Mouse (Mus musculus): ENCODE measurements around the gene Galnt16.

The Galnt16 gene

DNA sequence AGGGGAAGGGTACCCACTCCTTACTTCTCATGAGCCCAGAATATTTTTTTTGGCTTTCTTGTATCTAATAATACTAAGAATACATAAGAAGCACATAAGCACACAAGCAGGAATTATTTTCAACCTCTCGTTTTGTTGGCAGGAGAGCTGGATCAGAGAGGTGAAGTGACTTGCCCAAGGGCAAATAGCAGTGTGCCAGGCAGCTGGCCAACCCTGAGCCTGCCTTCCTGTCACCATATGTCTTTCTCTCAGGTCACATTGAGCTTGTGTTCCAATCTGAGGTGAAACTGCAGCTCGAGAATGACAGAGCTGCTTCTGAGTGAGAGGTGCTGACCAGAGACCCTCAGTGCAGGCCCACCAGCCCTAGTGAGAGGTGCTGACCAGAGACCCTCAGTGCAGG is 15.8 kb downstream of the Galnt16 start:
- DNase-seq = no peak

DNA sequence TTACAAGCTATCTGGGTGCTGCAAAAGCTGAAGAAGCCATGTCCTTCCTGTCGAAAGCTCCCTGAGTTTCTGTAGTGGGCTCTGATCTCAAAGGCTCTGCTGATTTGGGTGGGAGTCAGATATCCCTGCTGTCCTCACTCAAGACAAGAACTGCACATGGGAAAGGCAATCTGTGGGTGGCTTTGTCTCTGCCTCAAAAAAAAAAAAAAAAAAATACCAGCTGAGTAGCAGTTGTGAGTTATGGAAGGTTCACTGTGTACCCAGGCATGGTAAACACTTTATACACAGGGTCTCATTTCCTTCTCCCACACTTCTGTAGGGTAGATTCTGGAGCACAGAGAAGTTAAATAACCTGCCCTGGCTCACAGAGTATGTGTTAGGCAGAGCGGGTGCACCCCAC is 19.2 kb downstream of the Galnt16 start:
- DNase-seq = no peak

DNA sequence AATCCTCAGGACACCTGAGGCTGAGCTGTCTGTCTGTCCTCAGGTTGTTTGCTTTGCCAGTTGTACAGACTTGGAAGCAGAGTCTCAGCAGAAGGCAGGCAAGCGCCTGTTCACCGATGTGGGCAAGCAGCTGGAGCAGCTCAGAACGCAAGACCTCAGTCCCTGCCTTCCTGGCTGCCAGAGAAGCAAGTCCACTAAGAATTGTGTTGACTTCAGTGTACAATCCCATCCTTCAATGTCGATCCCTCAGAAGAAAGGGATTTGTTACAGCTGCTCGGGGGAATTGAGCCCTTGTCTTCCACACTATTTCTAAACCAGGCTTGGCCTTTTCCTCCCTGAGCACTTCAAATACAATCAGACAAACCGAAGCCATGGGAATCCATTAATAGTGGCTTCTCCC is 20.2 kb downstream of the Galnt16 start:
- DNase-seq = no peak

GRCm38 (mm10) chr12:80545310-80545709 is 27.2 kb downstream of the Galnt16 start:
- DNase-seq = no peak

- DNase-seq = peak; percentile 96
Measured at GRCm38 (mm10) chr12:80549646-80550045, 31.6 kb downstream of the Galnt16 start.

DNA sequence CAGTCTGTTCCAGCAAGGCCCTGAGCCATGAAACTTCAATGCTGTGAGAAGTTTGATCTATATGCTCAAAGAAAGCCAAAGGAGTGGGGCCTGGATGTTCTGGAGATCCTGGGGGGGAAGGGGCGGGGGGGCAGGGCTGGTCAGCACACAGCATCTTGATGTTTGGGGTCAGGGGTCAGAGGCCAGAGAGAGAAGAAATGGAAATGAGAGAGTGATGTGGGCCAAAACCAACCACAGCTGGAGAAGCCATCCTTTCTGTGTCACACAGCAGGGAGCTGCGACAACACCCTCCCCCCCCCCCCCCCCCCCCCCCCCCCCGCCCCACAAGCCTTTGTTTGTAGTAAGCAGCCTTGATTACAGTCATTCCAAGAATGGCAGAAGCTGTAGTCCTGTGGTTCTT is 35.1 kb downstream of the Galnt16 start:
- DNase-seq = no peak

- DNase-seq = no peak
Measured at GRCm38 (mm10) chr12:80554312-80554711, 36.2 kb downstream of the Galnt16 start.

DNA sequence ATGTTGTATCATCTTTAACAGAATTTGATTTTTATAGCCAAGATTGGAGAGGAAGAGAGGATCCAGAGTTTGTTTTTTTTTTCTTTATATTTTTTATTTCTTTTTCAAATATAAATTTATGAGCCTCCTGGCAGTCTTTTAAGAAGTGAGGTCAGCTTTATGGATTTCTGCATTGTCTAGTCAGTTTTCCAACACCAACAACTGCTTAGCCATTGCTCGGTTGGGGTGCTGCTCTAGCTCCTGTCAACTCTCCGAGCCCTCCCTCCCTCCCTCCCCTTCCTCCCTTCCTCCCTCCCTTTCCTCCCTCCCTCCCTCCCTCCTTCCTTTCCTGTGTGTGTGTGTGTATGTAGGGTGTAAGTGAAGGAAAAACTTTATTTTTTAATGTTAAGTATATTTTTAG is 43.8 kb downstream of the Galnt16 start:
- DNase-seq = no peak

GRCm38 (mm10) chr12:80562793-80563192 is 44.7 kb downstream of the Galnt16 start:
- DNase-seq = peak; percentile 92

DNA sequence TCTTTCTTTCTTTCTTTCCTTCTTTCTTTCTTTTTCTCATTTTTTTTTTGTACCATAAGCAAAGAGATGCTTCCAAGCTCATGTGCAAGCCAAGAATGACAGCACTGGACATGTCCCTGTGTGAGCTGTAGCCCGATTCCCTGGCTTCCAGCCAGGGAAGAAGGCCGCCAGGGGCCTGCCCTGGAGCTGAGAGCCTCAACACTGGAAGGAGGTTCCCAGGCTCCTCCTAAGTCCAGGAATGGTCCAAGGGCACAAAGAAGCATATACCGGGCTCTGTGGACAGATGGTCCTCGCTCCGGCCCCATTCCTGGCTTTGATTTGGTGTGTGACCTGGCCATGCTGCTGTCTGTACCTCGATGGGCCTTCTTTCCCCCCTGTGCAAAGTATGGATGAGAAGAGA is 46.9 kb downstream of the Galnt16 start:
- DNase-seq = peak; percentile 98

- no peak for DNase-seq
Measured at GRCm38 (mm10) chr12:80565793-80566192, 47.7 kb downstream of the Galnt16 start.

- peak; percentile 90 for DNase-seq
Measured at GRCm38 (mm10) chr12:80566502-80566901, 48.4 kb downstream of the Galnt16 start.

DNA sequence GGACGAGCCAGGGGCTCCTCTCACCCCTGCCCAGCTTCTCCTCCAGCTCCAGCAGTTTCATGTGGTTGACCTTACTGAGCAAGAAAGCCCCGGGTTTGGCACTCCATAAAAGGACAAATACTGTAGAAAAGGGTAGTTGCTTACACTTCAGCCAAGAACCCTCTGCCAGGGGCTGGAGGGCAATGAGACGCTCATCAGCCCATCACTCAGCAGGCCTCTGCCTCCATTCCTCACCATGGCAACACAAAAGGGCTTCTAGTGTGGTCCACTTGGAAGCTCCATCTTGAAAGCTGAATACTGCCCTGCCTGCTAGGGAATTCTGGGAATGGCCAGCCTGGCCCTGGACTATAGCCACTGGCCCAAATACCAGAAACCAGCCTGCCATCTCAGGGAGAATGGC is 49.3 kb downstream of the Galnt16 start:
- no peak for DNase-seq

DNA sequence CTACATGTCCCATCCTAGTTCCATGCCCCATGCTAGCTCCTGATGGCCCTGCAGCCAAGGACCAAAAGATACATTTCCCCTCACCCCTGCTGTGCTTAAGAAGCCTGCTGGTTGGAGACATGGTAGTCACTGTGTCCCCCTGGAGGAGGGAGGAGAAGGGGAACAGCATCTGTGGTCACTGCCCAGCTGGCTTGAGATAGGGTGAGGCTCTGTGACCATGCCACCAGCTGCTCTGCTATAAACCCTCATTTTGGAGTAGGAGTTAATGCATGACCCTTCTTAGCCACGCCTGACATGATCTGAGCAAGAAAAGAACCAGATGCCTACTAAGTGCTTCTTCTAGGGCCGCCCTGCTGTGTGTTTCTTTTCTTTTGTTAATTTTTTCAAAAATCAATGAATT is 51.5 kb downstream of the Galnt16 start:
- no peak for DNase-seq

DNA sequence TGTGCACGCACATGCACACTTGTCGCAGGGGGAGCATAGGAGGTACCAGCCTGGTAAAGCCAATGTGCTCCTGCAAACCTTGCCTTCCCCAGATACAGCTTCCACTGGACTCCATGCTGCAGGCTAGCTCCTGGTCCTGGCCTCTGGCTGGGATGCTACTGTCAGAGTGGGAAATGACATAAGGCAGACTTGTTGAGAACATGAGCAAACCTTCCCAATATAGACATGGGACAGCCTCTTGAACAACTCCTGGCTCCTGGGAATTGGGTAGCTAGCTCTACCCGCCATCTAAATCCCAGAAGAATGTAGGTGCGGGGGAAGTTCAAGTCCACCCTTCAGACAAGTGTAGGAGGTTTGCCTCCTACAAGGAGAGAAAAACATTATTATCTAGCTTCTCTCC is 56.2 kb downstream of the Galnt16 start:
- peak; percentile 94 for DNase-seq

GRCm38 (mm10) chr12:80574825-80575371 is 56.8 kb downstream of the Galnt16 start:
- peak; percentile 97 for DNase-seq

GRCm38 (mm10) chr12:80577049-80577448 is 59.0 kb downstream of the Galnt16 start:
- no peak for DNase-seq

- no peak for DNase-seq
Measured at GRCm38 (mm10) chr12:80581357-80581756, 63.3 kb downstream of the Galnt16 start.

GRCm38 (mm10) chr12:80584973-80585372 is 66.9 kb downstream of the Galnt16 start:
- no peak for DNase-seq

DNA sequence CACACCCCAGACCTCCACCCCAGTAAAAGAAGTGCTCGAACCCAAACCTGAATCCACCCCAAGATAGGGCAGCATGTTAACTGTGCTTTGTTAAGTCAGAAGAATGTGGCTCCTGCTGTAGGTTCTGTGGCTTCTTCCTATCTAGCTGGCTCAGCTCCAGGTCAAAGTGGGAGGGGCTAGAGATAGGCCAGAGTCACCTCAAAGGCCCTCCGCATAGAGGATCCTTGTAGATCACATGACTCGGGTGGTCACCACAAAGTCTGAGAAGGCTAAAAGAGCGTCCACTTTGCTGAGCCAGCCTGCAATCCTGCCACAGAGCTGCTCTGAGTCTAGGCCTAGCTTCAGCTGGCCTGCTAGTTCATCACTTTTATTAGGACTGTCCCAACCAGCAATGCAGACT is 76.1 kb downstream of the Galnt16 start:
- DNase-seq = no peak

GRCm38 (mm10) chr12:80594781-80595180 is 76.7 kb downstream of the Galnt16 start:
- no peak for DNase-seq

DNA sequence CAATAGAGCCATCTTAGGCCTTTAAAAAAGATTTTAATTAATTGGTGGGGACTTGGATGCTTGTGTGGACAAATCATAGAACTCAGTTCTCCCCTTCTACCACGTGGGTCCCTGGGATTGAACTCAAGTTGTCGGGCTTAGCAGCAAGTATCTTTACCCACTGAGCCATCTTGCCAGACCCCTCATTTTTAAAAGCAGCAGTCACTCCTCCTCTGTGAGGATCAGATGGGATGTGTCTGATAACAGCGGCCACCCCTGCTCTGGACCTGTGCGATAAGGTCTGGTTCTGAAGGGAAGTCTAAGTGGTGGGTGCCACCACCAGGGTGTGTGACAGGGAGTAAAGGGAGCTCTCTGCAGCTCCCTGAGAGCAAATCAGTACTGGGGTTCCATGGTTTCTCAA is 77.5 kb downstream of the Galnt16 start:
- DNase-seq = no peak

DNA sequence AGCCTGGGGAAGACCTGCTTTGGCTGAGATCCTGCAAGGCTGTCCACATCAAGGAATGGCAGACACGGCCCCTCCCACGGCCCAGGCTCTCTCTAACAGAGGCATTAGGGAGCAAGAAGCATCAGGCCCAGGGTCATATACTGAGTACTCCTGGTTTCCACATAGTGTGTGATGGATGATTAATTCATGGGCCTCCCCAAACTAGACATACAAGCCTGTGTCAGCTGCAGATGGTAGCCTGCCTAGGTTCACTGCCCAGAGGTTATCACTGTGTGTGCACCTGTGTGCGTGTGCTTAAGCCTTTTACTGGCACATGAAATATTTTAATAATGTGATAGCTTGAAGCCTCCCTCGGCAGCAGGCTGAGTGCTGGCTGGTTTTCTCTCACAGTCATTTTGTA is 77.9 kb downstream of the Galnt16 start:
- DNase-seq = no peak

GRCm38 (mm10) chr12:80598236-80598635 is 80.2 kb downstream of the Galnt16 start:
- no peak for DNase-seq

DNA sequence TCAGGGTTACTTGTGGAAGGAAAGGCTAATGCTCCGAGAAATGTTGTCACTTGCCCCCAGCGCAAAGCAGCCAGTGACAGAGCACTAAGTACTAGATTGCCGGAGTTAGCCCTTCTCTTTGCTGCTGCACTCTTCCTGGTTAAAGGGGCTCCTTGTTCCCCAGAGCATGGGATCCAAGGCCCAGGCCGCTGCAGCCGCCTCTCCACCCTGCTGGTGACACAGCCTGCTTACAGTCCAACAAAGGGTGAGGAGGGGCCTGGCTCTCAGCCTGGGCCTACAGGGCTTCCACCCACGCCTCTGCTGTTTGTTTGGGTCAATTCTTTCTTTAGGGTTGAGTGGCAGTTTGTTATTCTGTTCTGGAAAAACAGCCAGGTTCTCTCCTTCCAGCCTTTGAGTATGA is 80.7 kb downstream of the Galnt16 start:
- peak; percentile 96 for DNase-seq
